Mouse (Mus musculus): ENCODE measurements around the gene Unc119b.
A peak's percentile ranks its signal among the peaks of the same experiment; 100 is the strongest.
"Not testable (repeated sequence)": the region's sequence is repeated elsewhere in the genome, so short reads cannot be mapped to it uniquely, and the experiment has no call there.

Gene Unc119b

DNA sequence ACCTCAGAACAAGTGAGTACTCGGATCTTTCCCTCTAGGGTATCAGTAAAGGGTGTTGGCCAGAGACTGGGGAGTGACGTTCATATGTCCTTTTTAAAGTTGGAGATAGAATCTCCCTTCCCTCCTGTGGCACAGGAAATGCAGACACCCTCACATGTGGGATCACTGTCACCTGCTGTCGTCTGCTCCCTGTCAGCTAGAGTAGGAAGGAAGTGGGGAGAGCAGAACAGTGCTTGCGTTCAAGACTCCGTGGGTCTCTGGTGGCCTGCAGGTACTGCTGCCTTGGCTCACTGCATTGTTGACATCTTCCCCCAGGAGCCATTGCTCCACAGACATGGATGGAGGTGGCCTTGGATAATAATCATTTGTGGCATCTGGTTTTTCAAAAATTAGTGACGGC lies 51.3 kb downstream of the Unc119b start:
- DNase-seq, result no peak

DNA sequence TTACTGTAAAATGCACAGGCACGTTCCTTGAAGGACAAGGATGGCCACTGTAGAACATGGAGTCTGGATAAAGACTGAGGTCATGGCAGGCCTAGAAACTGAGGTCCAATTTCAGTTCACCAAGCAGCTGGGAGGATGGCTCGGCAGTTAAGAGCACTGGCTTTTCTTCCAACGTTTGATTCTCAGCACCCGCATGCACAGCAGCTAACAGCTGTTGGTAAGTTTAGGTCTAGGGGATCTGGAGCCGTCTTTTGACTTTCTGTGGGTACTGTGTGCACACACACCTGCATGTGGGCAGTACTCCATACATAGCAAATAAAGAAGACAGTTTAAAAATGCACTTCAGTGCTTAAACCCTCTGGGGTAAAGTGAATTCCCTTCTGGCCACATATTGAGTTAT lies 53.1 kb downstream of the Unc119b start:
- no peak for DNase-seq

DNA sequence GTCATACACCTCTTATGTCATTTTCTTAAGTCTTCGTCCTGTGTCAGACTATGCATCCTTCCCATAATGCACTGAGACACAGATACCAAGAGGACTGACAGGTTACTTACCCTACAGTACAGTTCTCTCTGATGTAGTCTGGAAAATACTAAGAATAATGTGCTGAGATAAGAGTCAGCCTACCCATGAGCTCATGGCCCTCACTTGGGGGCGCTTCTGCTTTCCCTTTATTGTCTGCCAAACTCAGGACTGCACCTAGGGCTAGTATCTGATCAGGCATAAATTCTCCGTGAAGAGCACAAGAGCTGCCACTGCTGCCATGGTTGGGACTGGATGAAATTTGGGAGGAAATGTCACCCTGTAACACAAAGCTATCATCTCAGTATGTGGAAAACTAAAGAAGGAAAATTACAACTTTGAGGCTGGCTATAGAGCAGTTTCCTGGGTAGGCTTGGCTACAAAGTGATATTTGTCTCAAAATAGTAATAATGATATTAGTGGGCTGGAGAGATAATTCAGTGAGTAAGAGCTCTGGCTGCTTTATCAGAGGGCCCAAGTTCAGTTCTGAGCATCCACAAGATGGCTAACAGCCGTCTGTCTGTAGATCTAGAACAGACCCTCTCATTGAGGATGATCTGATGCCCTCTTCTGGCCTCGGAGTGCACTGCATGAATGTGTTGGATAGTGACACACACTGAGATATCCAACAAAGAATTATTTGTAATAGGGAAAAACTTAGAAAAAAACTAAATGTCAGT lies 58.5 kb downstream of the Unc119b start:
- peak; percentile 70 to 74 for DNase-seq

DNA sequence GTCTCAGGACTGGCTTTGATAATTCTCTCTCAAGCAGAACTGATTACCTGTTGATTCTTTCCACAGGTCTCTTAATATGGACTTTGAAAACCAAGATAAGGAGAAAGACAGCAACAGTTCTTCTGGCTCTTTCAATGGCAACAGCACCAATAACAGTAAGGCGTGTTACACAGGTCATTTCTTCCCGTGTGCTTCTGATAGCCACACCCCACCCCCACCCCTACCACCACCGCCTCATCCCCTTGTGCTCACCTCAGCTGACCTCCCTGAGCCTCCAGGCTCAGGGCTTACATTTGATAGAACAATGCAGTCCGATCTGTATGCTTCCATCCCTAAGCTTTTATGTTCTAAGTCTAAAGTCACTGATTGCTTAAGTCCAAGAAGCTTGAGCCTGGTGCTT lies 60.0 kb downstream of the Unc119b start:
- no peak for DNase-seq

DNA sequence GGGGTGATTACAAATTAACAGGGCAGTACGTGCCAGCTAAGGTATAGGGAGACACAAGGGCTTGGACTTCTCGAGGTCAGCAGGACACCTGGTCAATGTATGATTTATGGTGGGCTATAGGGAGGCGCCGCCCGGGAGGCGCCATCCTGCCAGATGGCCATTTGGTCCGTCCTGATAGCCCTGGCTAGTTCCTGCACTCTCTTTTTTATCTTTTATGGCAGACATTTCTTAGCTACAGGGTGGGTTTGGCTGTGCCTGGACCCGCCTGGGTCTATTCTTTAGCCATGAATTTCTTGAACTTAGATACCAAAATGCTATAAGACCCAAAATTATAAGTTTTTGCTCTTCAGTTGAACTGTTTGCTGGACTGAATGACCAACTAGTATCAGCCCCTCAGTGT lies 61.5 kb downstream of the Unc119b start:
- DNase-seq, result not testable (repeated sequence)
